Mouse (Mus musculus) hindlimb bud, embryonic 11.5 days (tissue): ENCODE results near the gene Noc4l.

ENCODE experiments used
- DNase-seq: peaks from one replicate; pipeline ENCODE4 v3.0.0-alpha.2; 2012; ENCODE audit warnings: low read depth, low spot score; ENCODE audit errors: extremely low spot score

Gene Noc4l

GRCm38 (mm10) chr5:110609868-110610267 is 43.3 kb downstream of the Noc4l start:
- no peak for DNase-seq

- no peak for DNase-seq
Measured at GRCm38 (mm10) chr5:110609425-110609824, 43.8 kb downstream of the Noc4l start.

GRCm38 (mm10) chr5:110608941-110609340 is 44.3 kb downstream of the Noc4l start:
- DNase-seq: peak; percentile 33

DNA sequence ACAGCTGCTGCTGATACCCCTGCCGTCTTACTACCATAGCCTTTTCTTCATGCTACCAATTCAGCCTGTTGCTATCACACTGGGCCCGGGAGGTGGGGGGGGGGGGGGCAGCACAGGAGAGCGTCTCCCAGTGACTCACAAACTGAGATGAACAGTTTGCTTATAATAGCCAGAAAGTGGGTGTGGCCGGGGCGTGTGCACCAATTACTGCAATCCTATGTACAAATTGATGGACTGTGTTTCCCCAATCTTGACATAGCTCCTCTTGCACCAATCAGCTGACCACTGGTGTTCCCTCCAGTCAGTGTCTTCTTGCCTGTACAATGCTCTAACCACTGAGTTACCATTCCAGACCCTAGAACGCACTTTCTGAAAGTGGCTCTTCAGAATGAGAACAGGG is 44.9 kb downstream of the Noc4l start:
- DNase-seq: no peak

GRCm38 (mm10) chr5:110607767-110608166 is 45.5 kb downstream of the Noc4l start:
- no peak for DNase-seq

DNA sequence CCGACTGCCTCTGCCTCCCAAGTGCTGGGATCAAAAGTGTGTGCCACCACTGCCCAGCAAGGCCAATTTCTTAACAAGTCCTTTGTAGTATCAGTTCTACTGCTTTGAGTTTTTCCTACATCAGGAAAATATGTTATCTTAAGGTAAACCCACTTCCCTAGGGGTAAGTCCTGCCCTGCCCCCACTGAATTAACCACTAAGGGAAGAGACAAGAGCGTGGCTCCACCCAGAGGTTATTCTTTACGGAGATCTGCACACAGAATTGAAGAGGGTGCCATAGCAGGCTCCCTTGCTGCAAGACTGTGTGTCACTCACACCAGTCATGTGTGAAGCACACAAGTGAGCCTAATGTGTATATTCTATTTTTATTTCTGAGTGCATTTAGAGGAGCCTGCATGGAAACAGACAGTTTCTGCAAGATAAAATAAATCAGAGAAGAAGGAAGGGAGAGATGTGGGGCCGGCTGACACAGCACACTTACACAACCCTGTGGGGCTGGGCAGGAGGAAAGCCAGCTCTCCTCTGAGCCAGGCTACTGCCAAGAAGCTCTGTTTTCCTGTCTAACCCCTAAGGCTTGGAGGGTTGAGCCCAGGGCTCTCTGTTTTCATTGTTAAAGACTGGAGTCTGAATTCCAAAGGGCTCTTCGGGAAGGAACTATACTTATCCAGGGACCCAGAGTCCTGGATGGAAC is 47.5 kb downstream of the Noc4l start:
- DNase-seq: no peak

- DNase-seq: no peak
Measured at GRCm38 (mm10) chr5:110604311-110604710, 48.9 kb downstream of the Noc4l start.

DNA sequence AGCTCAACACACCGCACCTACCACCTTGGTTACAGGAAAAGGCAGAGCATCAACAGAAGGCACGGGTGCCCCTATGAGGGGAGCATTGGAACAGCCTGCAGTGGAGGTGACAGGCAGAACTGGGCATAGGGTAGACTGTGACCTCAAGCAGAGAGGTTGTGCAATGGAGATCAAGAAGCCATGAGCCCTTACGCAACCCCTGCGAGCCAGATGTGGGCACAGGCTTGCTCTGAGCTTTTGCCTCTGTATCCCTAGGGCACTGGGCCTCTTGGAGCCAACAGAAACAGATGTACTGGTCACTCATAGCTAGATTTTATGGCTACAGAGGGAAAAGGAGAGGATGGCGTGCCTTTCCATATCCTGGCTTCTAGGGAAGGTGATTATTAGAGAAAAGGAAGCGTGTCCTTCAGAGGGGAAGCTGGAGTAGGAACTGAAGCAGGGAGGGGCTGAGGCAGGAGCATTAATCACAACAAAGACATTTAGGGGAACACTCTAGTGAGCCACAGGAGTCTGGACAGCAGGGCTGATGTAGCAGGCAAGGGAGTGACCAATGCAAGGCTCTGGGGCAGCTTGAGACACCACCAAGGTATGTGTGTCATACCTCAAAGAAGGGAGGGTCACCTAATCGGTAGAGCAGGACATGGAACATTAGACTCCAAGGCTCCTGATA is 50.1 kb downstream of the Noc4l start:
- DNase-seq: no peak
